Mouse (Mus musculus) myocyte (in vitro differentiated cells): ENCODE data around the gene Selp. TPM values are rescaled to one million over a fixed set of nuclear protein-coding genes. Genes with fewer than 3 reads are reported as not detected.

Experiments
- H3K27me3 ChIP-seq: one replicate; pipeline ENCODE4 v1.6.1; 2011; ENCODE audit not compliant: control insufficient read depth, insufficient read depth, insufficient read length
- H3K36me3 ChIP-seq: one replicate; pipeline ENCODE4 v1.6.1; 2011; ENCODE audit not compliant: control insufficient read depth, insufficient read depth
- H3K4me2 ChIP-seq: one replicate; pipeline ENCODE4 v1.6.1; 2011; ENCODE audit warnings: low read depth, control low read depth
- H3K4me3 ChIP-seq: one replicate; pipeline ENCODE4 v1.5.1; 2011; ENCODE audit warnings: mild to moderate bottlenecking, control low read depth, moderate library complexity
- H3K79me2 ChIP-seq: one replicate; pipeline ENCODE4 v1.6.1; 2011; ENCODE audit not compliant: control insufficient read depth, insufficient read depth
- H3ac ChIP-seq: one replicate; pipeline ENCODE4 v1.6.1; 2011; ENCODE audit not compliant: control insufficient read depth, insufficient read length
- CEBPB ChIP-seq: IDR thresholded peaks from 2 replicates; pipeline ENCODE4 v1.6.1; 2011; ENCODE audit warnings: mild to moderate bottlenecking, moderate library complexity; ENCODE audit not compliant: poor library complexity, insufficient read depth, severe bottlenecking
- E2F4 ChIP-seq: IDR thresholded peaks from one replicate; pipeline ENCODE4 v1.6.1; 2011; ENCODE audit warnings: mild to moderate bottlenecking, control low read depth, moderate library complexity; ENCODE audit not compliant: insufficient read depth
- MAX ChIP-seq: IDR thresholded peaks from one replicate; pipeline ENCODE4 v1.6.1; 2011; ENCODE audit warnings: low read depth, mild to moderate bottlenecking, control low read depth
- MYOD1 ChIP-seq, 3 experiments: IDR thresholded peaks; one replicate each; pipeline ENCODE4 v1.6.1; 2011; ENCODE audit warnings: control low read depth in 2 of 3, low read depth in 2 of 3, mild to moderate bottlenecking in 2 of 3, moderate library complexity in 1 of 3; ENCODE audit not compliant: insufficient read length in 2 of 3, control insufficient read depth in 1 of 3
- MYOG ChIP-seq, 3 experiments: IDR thresholded peaks; one replicate each; pipeline ENCODE4 v1.6.1; 2011; ENCODE audit warnings: control low read depth in 2 of 3, low read depth in 2 of 3, mild to moderate bottlenecking in 2 of 3; ENCODE audit not compliant: insufficient read length in 2 of 3, control insufficient read depth in 1 of 3, insufficient read depth in 1 of 3
- POLR2A ChIP-seq: IDR thresholded peaks from one replicate; pipeline ENCODE4 v1.6.1; 2011; ENCODE audit warnings: low read depth, mild to moderate bottlenecking, control low read depth, moderate library complexity; ENCODE audit not compliant: insufficient read length
- POLR2AphosphoS2 ChIP-seq: IDR thresholded peaks from one replicate; pipeline ENCODE4 v1.6.1; 2011; ENCODE audit warnings: low read depth, control low read depth; ENCODE audit not compliant: insufficient read length
- REST ChIP-seq: IDR thresholded peaks from one replicate; pipeline ENCODE4 v1.6.1; 2011; ENCODE audit warnings: mild to moderate bottlenecking, control low read depth, moderate library complexity; ENCODE audit not compliant: insufficient read depth, insufficient read length
- SRF ChIP-seq: IDR thresholded peaks from one replicate; pipeline ENCODE4 v1.6.1; 2011; ENCODE audit warnings: low read depth; ENCODE audit not compliant: control insufficient read depth, insufficient read length
- TCF12 ChIP-seq: IDR thresholded peaks from one replicate; pipeline ENCODE4 v1.6.1; 2011; ENCODE audit warnings: mild to moderate bottlenecking, control low read depth; ENCODE audit not compliant: poor library complexity, insufficient read depth, severe bottlenecking
- TCF3 ChIP-seq: IDR thresholded peaks from one replicate; pipeline ENCODE4 v1.6.1; 2011; ENCODE audit warnings: low read depth, control low read depth; ENCODE audit not compliant: insufficient read length
- USF1 ChIP-seq: IDR thresholded peaks from one replicate; pipeline ENCODE4 v1.6.1; 2011; ENCODE audit warnings: low read depth, mild to moderate bottlenecking, control low read depth, moderate library complexity
- polyA plus RNA-seq: library from polyadenylated mRNA; unstranded; fragments of >200 nt; fragmentation: generic; extraction: Trizol; gene quantifications from one replicate; pipeline ENCODE4 v1.2.1, GENCODE M21; 2012; ENCODE audit warnings: missing spikeins

Gene Selp
- polyA plus RNA-seq, 1 experiment: 0.14 TPM

DNA sequence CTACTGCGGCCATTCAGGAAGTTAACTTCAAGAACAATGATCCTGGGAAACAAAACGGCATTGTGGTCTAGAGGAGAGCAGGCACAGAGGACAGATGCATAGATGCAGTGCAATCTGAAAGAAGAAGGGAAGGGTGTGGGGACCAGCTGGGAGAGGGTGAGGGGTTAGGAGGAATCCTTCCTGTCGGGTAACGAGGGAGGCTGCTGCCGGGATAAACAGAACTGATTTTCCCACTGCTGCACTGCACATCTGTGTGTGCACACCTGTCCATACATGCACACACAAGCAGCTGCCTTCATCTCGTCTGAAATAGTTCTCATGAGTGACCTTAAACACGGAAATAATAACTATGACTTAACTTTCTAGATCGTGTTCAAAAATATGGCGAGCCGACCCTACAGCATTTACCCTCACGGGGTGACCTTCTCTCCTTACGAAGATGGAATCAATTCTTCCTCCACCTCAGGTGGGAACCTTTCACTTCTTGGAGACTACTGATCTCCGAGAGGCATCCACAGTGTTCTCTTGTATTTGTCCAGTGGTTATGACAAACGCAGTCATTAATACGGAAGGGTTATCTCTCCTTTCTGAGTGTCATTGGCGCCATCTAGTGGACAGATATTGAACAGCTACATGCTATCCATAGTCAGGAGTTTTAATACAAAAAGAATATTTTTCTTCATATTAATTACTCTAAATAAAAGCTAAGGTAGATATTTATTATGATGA is 69.2 kb downstream of the Selp start:
- no peaks in the 10 kb centered on the region for H3K79me2 ChIP-seq
- no peak for TF ChIP-seq POLR2AphosphoS2
- TF ChIP-seq USF1: no peak
- TF ChIP-seq MAX: no peak
- TF ChIP-seq POLR2A: no peak
- no peak for TF ChIP-seq TCF12
- TF ChIP-seq MYOD1 (IDR thresholded peaks at IDR 0.05; ENCODE audit: control insufficient read depth in 1 of 3, insufficient read length in 2 of 3, low read depth in 2 of 3): no peak
- TF ChIP-seq SRF: no peak
- no peak for TF ChIP-seq E2F4
- no peak for TF ChIP-seq TCF3
- no peak for TF ChIP-seq CEBPB
- TF ChIP-seq MYOG (IDR thresholded peaks at IDR 0.05; ENCODE audit: control insufficient read depth in 1 of 3, insufficient read depth in 1 of 3, insufficient read length in 2 of 3, low read depth in 2 of 3): no peak
- no peak for TF ChIP-seq REST
- no peak overlapping the region for H3K4me3 ChIP-seq
- no peak overlapping the region for H3K4me2 ChIP-seq
- peaks cover 7% of the 10 kb centered on the region for H3K27me3 ChIP-seq
- H3K36me3 ChIP-seq: no peaks in the 10 kb centered on the region
- no peak overlapping the region for H3ac ChIP-seq

DNA sequence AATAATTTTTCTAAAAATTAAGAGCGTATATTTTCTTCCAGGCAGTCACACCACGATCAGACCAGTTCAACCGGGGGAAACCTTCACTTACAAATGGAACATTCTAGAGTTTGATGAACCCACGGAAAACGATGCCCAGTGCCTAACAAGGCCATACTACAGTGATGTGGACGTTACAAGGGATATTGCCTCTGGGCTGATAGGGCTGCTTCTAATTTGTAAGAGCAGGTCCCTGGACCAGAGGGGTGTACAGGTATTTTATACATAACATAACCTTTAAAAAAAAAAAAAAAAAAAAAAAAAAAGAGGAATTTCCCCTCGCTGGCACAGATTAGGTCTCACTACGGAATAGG is 69.8 kb downstream of the Selp start:
- H3K79me2 ChIP-seq: no peaks in the 10 kb centered on the region
- H3K4me2 ChIP-seq: no peak overlapping the region
- no peak overlapping the region for H3ac ChIP-seq
- H3K36me3 ChIP-seq: no peaks in the 10 kb centered on the region
- TF ChIP-seq POLR2A: no peak
- no peak for TF ChIP-seq USF1
- TF ChIP-seq MYOD1 (IDR thresholded peaks at IDR 0.05; ENCODE audit: control insufficient read depth in 1 of 3, insufficient read length in 2 of 3, low read depth in 2 of 3): no peak
- no peak for TF ChIP-seq E2F4
- TF ChIP-seq REST: no peak
- no peak for TF ChIP-seq SRF
- no peak for TF ChIP-seq MAX
- no peak for TF ChIP-seq CEBPB
- TF ChIP-seq TCF3: no peak
- H3K27me3 ChIP-seq: peaks cover 6% of the 10 kb centered on the region
- no peak overlapping the region for H3K4me3 ChIP-seq

DNA sequence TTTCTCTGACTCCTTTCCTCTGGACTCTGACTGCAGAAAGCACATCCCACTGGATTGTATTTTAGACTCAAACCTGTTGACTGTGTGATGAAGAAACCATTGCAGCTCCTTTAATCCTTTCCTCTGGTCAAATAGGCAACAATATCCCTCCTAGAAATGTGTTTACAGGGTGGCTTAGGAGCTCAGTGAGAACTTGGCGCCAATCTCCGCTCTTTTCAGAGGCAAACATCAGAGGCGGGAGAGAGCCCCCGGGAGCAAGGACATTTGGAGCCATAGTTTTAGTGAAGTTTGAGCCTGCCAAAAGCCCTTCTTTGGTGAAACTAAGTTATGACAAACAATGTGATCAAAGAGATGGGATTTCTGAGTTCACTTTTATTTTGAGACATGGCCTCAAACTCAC is 70.3 kb downstream of the Selp start:
- Histone ChIP-seq H3K4me3 (no peak overlapping the region), H3K36me3 (no peaks in the 10 kb centered on the region), H3K27me3 (peaks cover 6% of the 10 kb centered on the region), H3K4me2 (no peak overlapping the region), H3ac (no peak overlapping the region), H3K79me2 (no peaks in the 10 kb centered on the region)
- no peak for TF ChIP-seq SRF
- no peak for TF ChIP-seq REST
- no peak for TF ChIP-seq POLR2A

DNA sequence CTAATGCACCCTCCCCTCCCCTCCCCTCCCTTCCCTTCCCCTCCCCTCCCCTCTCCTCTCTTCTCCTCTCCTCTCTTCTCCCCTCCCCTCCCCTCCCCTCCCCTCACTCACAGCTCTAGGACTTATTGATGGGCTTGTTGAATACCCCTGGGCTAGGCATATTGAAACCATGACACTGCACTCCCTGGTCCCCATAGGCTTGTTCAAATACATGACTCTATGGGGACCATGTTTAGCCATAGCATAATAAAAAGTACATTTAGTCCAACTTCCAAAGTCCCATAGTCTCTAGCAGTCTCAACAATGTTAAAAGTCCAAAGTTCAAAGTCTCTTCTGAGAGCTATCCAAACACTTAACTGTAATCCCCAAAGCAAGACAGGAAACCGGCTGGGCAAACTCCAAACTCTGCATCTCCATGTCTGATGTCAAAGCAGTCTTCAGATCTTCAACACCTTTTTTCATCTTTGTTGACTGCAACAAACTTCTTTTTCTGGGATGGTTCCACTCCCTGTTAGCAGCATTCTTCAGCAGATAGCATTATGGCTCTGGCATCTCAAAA is 72.0 kb downstream of the Selp start:
- H3K36me3 ChIP-seq: no peaks in the 10 kb centered on the region
- no peak overlapping the region for H3K4me2 ChIP-seq
- H3K4me3 ChIP-seq: no peak overlapping the region
- H3ac ChIP-seq: no peak overlapping the region
- peaks cover 6% of the 10 kb centered on the region for H3K27me3 ChIP-seq
- TF ChIP-seq TCF3: no peak
- TF ChIP-seq MAX: no peak
- no peak for TF ChIP-seq REST
- TF ChIP-seq POLR2AphosphoS2: no peak
- TF ChIP-seq E2F4: no peak
- TF ChIP-seq USF1: no peak
- TF ChIP-seq MYOG (IDR thresholded peaks at IDR 0.05; ENCODE audit: control insufficient read depth in 1 of 3, insufficient read depth in 1 of 3, insufficient read length in 2 of 3, low read depth in 2 of 3): no peak
- TF ChIP-seq POLR2A: no peak
- no peak for TF ChIP-seq CEBPB
- TF ChIP-seq TCF12: no peak
- no peak for TF ChIP-seq SRF
- no peak for TF ChIP-seq MYOD1 (IDR thresholded peaks at IDR 0.05; ENCODE audit: control insufficient read depth in 1 of 3, insufficient read length in 2 of 3, low read depth in 2 of 3)
- no peaks in the 10 kb centered on the region for H3K79me2 ChIP-seq

DNA sequence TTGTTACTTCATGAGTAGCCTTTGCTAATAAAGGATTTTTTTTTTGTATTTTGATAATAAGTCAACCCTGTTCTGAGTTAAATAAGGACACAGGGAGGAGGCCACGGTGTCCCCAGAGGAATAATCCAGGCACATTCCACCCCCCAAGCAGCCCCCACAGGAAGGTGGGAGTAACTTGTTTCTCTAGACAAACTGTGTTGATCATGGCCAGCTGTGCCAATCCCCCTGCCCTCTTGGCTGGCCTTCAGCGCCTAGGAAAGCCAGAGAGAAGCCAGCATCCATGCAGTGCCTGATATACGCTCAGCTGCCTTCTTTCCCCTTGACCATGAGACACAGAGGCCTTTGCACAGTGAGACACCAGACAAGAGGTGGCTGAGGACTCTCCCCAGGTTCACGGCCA is 84.5 kb downstream of the Selp start:
- no peak overlapping the region for H3K4me3 ChIP-seq
- no peak overlapping the region for H3ac ChIP-seq
- no peak overlapping the region for H3K4me2 ChIP-seq
- TF ChIP-seq MAX (no peak), REST (no peak), CEBPB (no peak), MYOD1 (IDR thresholded peaks at IDR 0.05; ENCODE audit: control insufficient read depth in 1 of 3, insufficient read length in 2 of 3, low read depth in 2 of 3) (no peak), USF1 (no peak), TCF3 (no peak), SRF (no peak), TCF12 (no peak), MYOG (IDR thresholded peaks at IDR 0.05; ENCODE audit: control insufficient read depth in 1 of 3, insufficient read depth in 1 of 3, insufficient read length in 2 of 3, low read depth in 2 of 3) (no peak), E2F4 (no peak), POLR2A (no peak), POLR2AphosphoS2 (no peak)
- peaks cover 10% of the 10 kb centered on the region for H3K27me3 ChIP-seq
- H3K36me3 ChIP-seq: no peaks in the 10 kb centered on the region
- H3K79me2 ChIP-seq: no peaks in the 10 kb centered on the region

Other genes with a start within 250 kb of the Selp start
- 3.9 TPM for gene Scyl3, start 186.2 kb upstream of the Selp start, polyA plus RNA-seq
- 2.8 TPM for gene BC055324, start 120.5 kb upstream of the Selp start, polyA plus RNA-seq
- gene Mettl18, start 120.4 kb upstream of the Selp start, polyA plus RNA-seq: 1.8 TPM
- gene Sele, start 67.0 kb upstream of the Selp start, polyA plus RNA-seq: not detected
- not detected for gene Sell, start 53.3 kb upstream of the Selp start, polyA plus RNA-seq
- gene F5, start 36.6 kb downstream of the Selp start, polyA plus RNA-seq: 0.02 TPM
- 6.2 TPM for gene Slc19a2, start 133.8 kb downstream of the Selp start, polyA plus RNA-seq
- gene Ccdc181, start 160.3 kb downstream of the Selp start, polyA plus RNA-seq: 4.1 TPM
- gene Nme7, start 188.9 kb downstream of the Selp start, polyA plus RNA-seq: 10.7 TPM
- gene Blzf1, start 192.2 kb downstream of the Selp start, polyA plus RNA-seq: 11.4 TPM